11 mouse cellular contexts compared by ENCODE assay signal in the genomic region with DNA sequence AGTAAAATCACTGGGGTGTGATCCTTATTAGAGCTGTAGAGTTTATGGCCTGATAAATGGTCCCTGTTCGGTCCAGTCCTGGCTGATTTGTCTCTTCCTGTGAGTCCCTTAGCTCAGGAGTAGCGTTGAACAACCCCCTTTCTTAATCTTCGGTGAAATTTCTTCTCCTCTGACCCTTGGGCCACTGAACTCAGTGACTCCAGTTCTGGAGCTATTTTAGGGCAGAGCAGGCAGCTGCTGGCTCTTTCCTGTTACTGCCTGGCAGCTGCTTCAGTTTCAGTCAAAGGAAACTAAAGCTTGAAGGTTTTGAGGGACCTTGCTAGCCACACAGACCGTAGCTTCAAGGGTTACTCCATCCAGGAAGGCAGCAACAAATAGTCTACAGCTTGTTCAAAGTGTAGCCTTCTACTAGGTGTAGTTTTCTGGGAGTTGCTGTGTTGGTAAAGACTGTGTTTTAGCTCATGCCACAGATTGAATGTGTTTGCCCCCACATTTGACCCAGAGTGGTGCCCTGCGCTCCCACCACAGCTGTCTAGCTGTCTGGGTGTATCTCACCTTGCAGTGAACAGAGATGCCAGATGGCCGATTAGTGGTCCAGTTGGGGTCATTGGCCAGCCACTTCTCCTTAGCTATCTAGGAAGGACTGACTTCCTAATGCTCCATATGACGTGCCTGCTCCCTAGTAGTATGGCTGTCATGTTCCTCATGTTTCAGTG. TPM values are rescaled to one million over a fixed set of nuclear protein-coding genes. Genes with fewer than 3 reads are reported as not detected.
DNase-seq lines count a peak whose midpoint lies in the region; ATAC-seq and TF ChIP-seq lines count a peak whose summit lies in the region.
"Had no signal": no experiment of that assay in that cellular context is flagged by ENCODE, and none has a peak within 500 bp of the region (broad histone marks: within the 10 kb centered on the region; RNA-seq: fewer than 3 reads in every experiment).

No protein-coding gene starts in this region.

- H3K4me1 ChIP-seq in liver, postnatal 0 days (ENCODE audit: insufficient read depth), result peaks cover 37% of the 10 kb centered on the region
- H3K4me1 ChIP-seq in limb, embryonic 13.5 days, result peaks cover 31% of the 10 kb centered on the region

- TF ChIP-seq CTCF in liver, postnatal 0 days (IDR thresholded peaks at IDR 0.05; ENCODE audit: low read depth), result no peak

- peak overlapping the region; percentile 11; the same call in 1 of the 2 replicates for H3K4me2 ChIP-seq in liver, postnatal 0 days (ENCODE audit: low read depth, low read length)
- no peak overlapping the region for H3K4me2 ChIP-seq in limb, embryonic 13.5 days (replicated peaks)
- H3K4me2 ChIP-seq: forebrain, embryonic 12.5 days; hindbrain, embryonic 15.5 days had no signal

- H3K36me3 ChIP-seq in liver, postnatal 0 days (replicated peaks; ENCODE audit: insufficient read depth, low read length), result no peaks in the 10 kb centered on the region
- H3K36me3 ChIP-seq in limb, embryonic 13.5 days, result no peaks in the 10 kb centered on the region
- H3K36me3 ChIP-seq: forebrain, embryonic 12.5 days; hindbrain, embryonic 15.5 days had no signal

- ATAC-seq in liver, postnatal 0 days, result 0 out of 2 replicates have a peak, but pooled peaks have one; percentile 19
- ATAC-seq in granulocyte monocyte progenitor cell, adult 5-6 weeks (replicated peaks; ENCODE audit: poor library complexity, severe bottlenecking), result 0 out of 2 replicates have a peak, but pooled peaks have one; percentile 21
- 0 out of 2 replicates have a peak, but pooled peaks have one; percentile 51 for ATAC-seq in limb, embryonic 13.5 days (ENCODE audit: low FRiP score, low read depth)

- H3K9ac ChIP-seq in liver, postnatal 0 days (replicated peaks), result 0 out of 2 replicates have a peak overlapping the region, but pooled peaks have one; percentile 12
- H3K9ac ChIP-seq in limb, embryonic 13.5 days, result no peak overlapping the region
- H3K9ac ChIP-seq: forebrain, embryonic 12.5 days; hindbrain, embryonic 15.5 days had no signal

- H3K27ac ChIP-seq in liver, postnatal 0 days (ENCODE audit: low read depth), result peak overlapping the region; percentile 34
- no peak overlapping the region for H3K27ac ChIP-seq in limb, embryonic 13.5 days
- H3K27ac ChIP-seq: forebrain, embryonic 12.5 days; hindbrain, embryonic 15.5 days; macrophage had no signal

- H3K9me3 ChIP-seq in liver, postnatal 0 days (ENCODE audit: low read length), result no peaks in the 10 kb centered on the region
- H3K9me3 ChIP-seq in limb, embryonic 13.5 days, result no peaks in the 10 kb centered on the region
- H3K9me3 ChIP-seq: forebrain, embryonic 12.5 days; hindbrain, embryonic 15.5 days had no signal

- TF ChIP-seq EP300 in liver, postnatal 0 days (IDR thresholded peaks at IDR 0.05; ENCODE audit: low read depth), result no peak

- no peak overlapping the region for H3K4me3 ChIP-seq in liver, postnatal 0 days (ENCODE audit: low read depth, low read length)
- H3K4me3 ChIP-seq in limb, embryonic 13.5 days, result no peak overlapping the region
- H3K4me3 ChIP-seq: forebrain, embryonic 12.5 days; hindbrain, embryonic 15.5 days had no signal

- DNase-seq in liver, postnatal 0 days, result no peak
- no peak for DNase-seq in liver
- DNase-seq in heart, postnatal 10 days, result peak; percentile 56 to 61
- no peak for DNase-seq in retina, embryonic 14.5 days (ENCODE audit: low spot score)
- no peak for DNase-seq in MN1 (ENCODE audit: low spot score)
- DNase-seq: cerebellum, postnatal 14 days had no signal

- 38% methylated on average over 7 of the region's 7 CpGs for whole genome bisulfite sequencing in liver, postnatal 0 days (ENCODE audit: insufficient replicate concordance)
- 41% methylated on average over 7 of the region's 7 CpGs for WGBS in limb, embryonic 13.5 days

- intact Hi-C loops in heart, postnatal 10 days (cut with DNase I), result no loop called here

- H3K27me3 ChIP-seq in liver, postnatal 0 days (ENCODE audit: insufficient read depth, low read length), result no peaks in the 10 kb centered on the region
- H3K27me3 ChIP-seq in limb, embryonic 13.5 days, result peaks cover 3% of the 10 kb centered on the region; the same call in 1 of the 2 replicates
- H3K27me3 ChIP-seq: hindbrain, embryonic 15.5 days had no signal

RNA-seq across cellular contexts. Expression of a gene that starts 19.3 kb away (rescaled TPM):
- polyA plus RNA-seq in liver, postnatal 0 days (2015; fragmentation: Nextera tagmentation; extraction: Ambion mirVana), result 6.8 and 7.2 TPM in 2 replicates
- 32.6 and 53.3 TPM in 2 replicates for total RNA-seq in granulocyte monocyte progenitor cell, adult 5-6 weeks (2014; fragmentation: Nextera tagmentation)
- total RNA-seq in granulocyte monocyte progenitor cell, adult 5-6 weeks (2017), result 38.8 and 72.7 TPM in 2 replicates
- 10 to 100 TPM; 35.4 to 42.4 TPM for total RNA-seq in heart, postnatal 10 days (2021)
- polyA plus RNA-seq in limb, embryonic 13.5 days (2015; fragmentation: Nextera tagmentation; extraction: Ambion mirVana), result 11.4 and 11.9 TPM in 2 replicates

Comparison
In these comparisons a context has a peak if more than half of its experiments do, and no peak if none do; other contexts are left out.
1. DNase-seq: peak in heart, postnatal 10 days (2 of 2); none in liver, postnatal 0 days (single experiment), liver (single experiment), retina, embryonic 14.5 days (single experiment) and MN1 (single experiment).
2. Peak in every context shown above with its lines, with median percentiles within 50 percentile points of each other: ATAC-seq.